Mouse (Mus musculus) forebrain, postnatal 0 days (tissue): Measurements from ENCODE around the gene Ubxn6. TPM values are rescaled to one million over a fixed set of nuclear protein-coding genes. Genes with fewer than 3 reads are reported as not detected.

Experiments
- ATAC-seq: fragments of 200-750 bp; cut with Nextera tagmentation; 2 replicates; pipeline ENCODE4 v1.8.0; 2017; ENCODE audit warnings: mild to moderate bottlenecking, moderate library complexity
- DNase-seq: peaks from one replicate; pipeline ENCODE4 v3.0.0-alpha.2; 2015
- H3K27ac ChIP-seq: fragments of 300-500 bp; sonication (generic); 2 replicates; pipeline ENCODE4 v1.5.1; 2014; ENCODE audit warnings: low read depth, mild to moderate bottlenecking, antibody characterized with exemption, low read length, moderate library complexity, mixed read lengths
- H3K27me3 ChIP-seq: fragments of 300-500 bp; sonication (generic); 2 replicates; pipeline ENCODE4 v1.6.1; 2014; ENCODE audit warnings: mild to moderate bottlenecking, low read length, mixed read lengths; ENCODE audit not compliant: insufficient read depth
- H3K36me3 ChIP-seq: fragments of 300-500 bp; sonication (generic); 2 replicates; pipeline ENCODE4 v1.6.1; 2014; ENCODE audit warnings: mild to moderate bottlenecking, moderate library complexity; ENCODE audit not compliant: insufficient read depth
- H3K4me1 ChIP-seq: fragments of 300-500 bp; sonication (generic); 2 replicates; pipeline ENCODE4 v1.6.1; 2014; ENCODE audit warnings: antibody characterized with exemption; ENCODE audit not compliant: insufficient read depth
- H3K4me2 ChIP-seq: fragments of 300-500 bp; sonication (generic); 2 replicates; pipeline ENCODE4 v1.6.1; 2014; ENCODE audit warnings: low read depth, mild to moderate bottlenecking, moderate library complexity
- H3K4me3 ChIP-seq: fragments of 300-500 bp; sonication (generic); 2 replicates; pipeline ENCODE4 v1.5.1; 2014; ENCODE audit warnings: low read depth, low read length, mixed read lengths
- H3K9ac ChIP-seq: fragments of 300-500 bp; sonication (generic); 2 replicates; pipeline ENCODE4 v1.6.1; 2014; ENCODE audit warnings: mild to moderate bottlenecking
- H3K9me3 ChIP-seq: fragments of 300-500 bp; sonication (generic); 2 replicates; pipeline ENCODE4 v1.6.1; 2016; ENCODE audit warnings: low read length
- CTCF ChIP-seq: sonication (generic); IDR thresholded peaks from 2 replicates; pipeline ENCODE4 v1.5.1; 2016; ENCODE audit warnings: antibody characterized with exemption, control low read depth, low read depth
- WGBS: fragments of 180-500 bp; shearing (Covaris S2); extraction: QIAGEN DNeasy Blood & Tissue Kit; methylation state at CpG from one replicate; pipeline ENCODE4 v1.1.7; 2014; 5-methylcytosine and 5-hydroxymethylcytosine counted together
- polyA plus RNA-seq: library from polyadenylated mRNA; unstranded; fragments of >200 nt; fragmentation: Nextera tagmentation; extraction: Ambion mirVana; gene quantifications from 2 replicates; pipeline ENCODE4 v1.2.1, GENCODE M21; 2015
- total RNA-seq: library from RNA; depleted of rRNA; stranded (reverse); fragments of >200 nt; gene quantifications from 2 replicates; pipeline ENCODE4 v1.2.3, GENCODE M21; 2014

Ubxn6 gene
- total and polyA plus RNA-seq, 2 experiments from 2014 or later: 88.1 to 90.3 TPM

DNA sequence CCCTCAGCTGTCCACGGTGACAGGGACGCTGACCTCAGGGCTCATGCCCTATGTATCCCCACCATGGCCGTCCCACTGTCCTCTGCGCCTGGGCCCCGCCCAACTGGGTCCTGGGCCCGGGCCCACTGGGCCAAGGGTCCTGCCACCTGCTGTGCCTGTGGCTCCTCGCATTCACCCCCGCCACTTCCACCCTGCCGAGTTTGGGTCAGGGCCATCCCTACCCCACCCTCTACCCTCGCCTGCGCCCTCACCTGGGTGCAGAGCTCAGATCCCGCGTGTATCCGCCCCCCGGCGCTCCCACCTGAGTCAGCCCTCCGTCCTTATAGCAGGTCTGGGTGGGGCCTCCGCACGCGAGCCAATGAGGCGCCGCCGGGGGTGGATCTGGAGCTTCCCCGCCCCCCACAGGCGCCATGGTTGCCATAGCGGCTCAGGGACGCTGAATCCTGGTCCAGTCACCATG lies 42.5 kb upstream of the Ubxn6 start, which contains the start of gene Plin5:
Gene Plin5 (minus strand): TSS at position 346 of the 460 bp plus-strand sequence.
- peak within 1 kb of the TSS; percentile 28 for H3K4me3 ChIP-seq
- peaks cover 4% of the 10 kb centered on the region; the same call in 1 of the 2 replicates for H3K9me3 ChIP-seq
- no peaks in the 10 kb centered on the region for H3K36me3 ChIP-seq
- ATAC-seq (peak; percentile 70), DNase-seq (peak; percentile 56)
- peak within 1 kb of the TSS; percentile 48 for H3K4me2 ChIP-seq
- H3K9ac ChIP-seq: 0 out of 2 replicates have a peak within 1 kb of the TSS, but pooled peaks have one; percentile 22
- no peaks in the 10 kb centered on the region for H3K4me1 ChIP-seq
- WGBS: 2% methylated on average over 27 of the region's 27 CpGs
- peaks cover 33% of the 10 kb centered on the region for H3K27me3 ChIP-seq
- TF ChIP-seq CTCF: no peak
- no peak within 1 kb of the TSS for H3K27ac ChIP-seq

- H3K9me3 ChIP-seq: no peaks in the 10 kb centered on the region
- no peaks in the 10 kb centered on the region for H3K4me1 ChIP-seq
- ATAC-seq (no peak), DNase-seq (no peak)
- WGBS: 78% methylated on average over 10 of the region's 10 CpGs
- H3K27me3 ChIP-seq: peaks cover 24% of the 10 kb centered on the region
- no peak overlapping the region for H3K9ac ChIP-seq
- TF ChIP-seq CTCF: no peak
- no peak overlapping the region for H3K27ac ChIP-seq
- no peak overlapping the region for H3K4me3 ChIP-seq
- H3K36me3 ChIP-seq: no peaks in the 10 kb centered on the region
- H3K4me2 ChIP-seq: no peak overlapping the region
Measured at GRCm38 (mm10) chr17:56116193-56116592, 41.4 kb upstream of the Ubxn6 start.

GRCm38 (mm10) chr17:56112743-56113142 lies 37.9 kb upstream of the Ubxn6 start:
- ATAC-seq (no peak), DNase-seq (no peak)
- 72% methylated on average over 3 of the region's 3 CpGs for WGBS
- Histone ChIP-seq H3K4me2 (no peak overlapping the region), H3K27ac (no peak overlapping the region), H3K9me3 (no peaks in the 10 kb centered on the region), H3K36me3 (peaks cover 4% of the 10 kb centered on the region; the same call in 1 of the 2 replicates), H3K27me3 (no peaks in the 10 kb centered on the region), H3K9ac (no peak overlapping the region), H3K4me1 (no peaks in the 10 kb centered on the region), H3K4me3 (no peak overlapping the region)
- no peak for TF ChIP-seq CTCF

- peak; percentile 80 for DNase-seq
- Histone ChIP-seq H3K9me3 (no peaks in the 10 kb centered on the region), H3K9ac (no peak overlapping the region), H3K27me3 (no peaks in the 10 kb centered on the region), H3K4me3 (no peak overlapping the region), H3K4me1 (no peaks in the 10 kb centered on the region), H3K27ac (no peak overlapping the region), H3K36me3 (peaks cover 4% of the 10 kb centered on the region; the same call in 1 of the 2 replicates), H3K4me2 (no peak overlapping the region)
- WGBS: 47% methylated on average over 5 of the region's 5 CpGs
- ATAC-seq: peak; percentile 51
- TF ChIP-seq CTCF: peak; percentile 90
Measured at GRCm38 (mm10) chr17:56111864-56112263, 37.0 kb upstream of the Ubxn6 start.

DNA sequence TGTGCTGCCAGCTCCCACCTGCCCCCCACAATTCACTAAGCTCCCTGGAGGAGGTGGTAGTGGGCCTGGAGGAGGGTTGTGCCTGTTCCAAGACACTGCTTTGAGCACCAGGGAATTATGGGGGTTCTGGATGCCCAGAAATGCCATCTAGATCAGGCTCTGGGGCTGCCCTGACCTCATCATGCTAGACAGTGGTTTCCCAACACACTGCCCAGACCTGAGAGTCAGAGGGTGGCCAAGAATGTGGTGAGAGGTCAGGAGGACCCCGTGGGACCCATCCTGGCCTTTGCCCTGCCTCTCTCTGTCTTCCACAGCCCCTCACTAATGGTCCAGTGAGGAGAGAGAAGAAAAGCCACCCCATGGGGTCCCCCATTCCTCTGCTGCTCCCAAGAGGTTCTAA lies 36.2 kb upstream of the Ubxn6 start:
- H3K36me3 ChIP-seq: peaks cover 4% of the 10 kb centered on the region; the same call in 1 of the 2 replicates
- H3K9me3 ChIP-seq: no peaks in the 10 kb centered on the region
- no peaks in the 10 kb centered on the region for H3K4me1 ChIP-seq
- DNase-seq (no peak), ATAC-seq (no peak)
- no peak overlapping the region for H3K27ac ChIP-seq
- 67% methylated on average over 1 of the region's 1 CpGs for WGBS
- H3K4me3 ChIP-seq: no peak overlapping the region
- no peak for TF ChIP-seq CTCF
- H3K9ac ChIP-seq: no peak overlapping the region
- no peaks in the 10 kb centered on the region for H3K27me3 ChIP-seq
- H3K4me2 ChIP-seq: no peak overlapping the region

DNA sequence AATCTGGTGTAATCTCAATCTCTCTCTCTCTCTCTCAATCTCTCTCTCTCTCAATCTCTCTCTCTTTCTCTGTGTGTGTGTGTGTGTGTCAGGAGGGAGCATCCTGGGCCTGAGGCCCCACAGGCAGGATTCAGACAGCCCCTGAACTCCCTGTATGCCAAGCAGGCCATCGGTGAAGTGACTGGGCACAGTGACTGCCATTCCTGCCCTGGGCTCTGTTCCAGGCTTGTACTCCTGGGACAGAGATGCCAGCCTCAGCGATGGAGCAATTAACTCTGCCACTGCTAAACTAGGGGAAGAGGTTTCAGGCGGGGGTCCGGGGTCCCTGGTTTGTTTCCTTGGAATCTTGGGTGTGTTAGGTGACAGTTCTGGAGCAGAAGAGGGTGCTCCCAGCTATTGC lies 35.7 kb upstream of the Ubxn6 start:
- Histone ChIP-seq H3K4me3 (no peak overlapping the region), H3K4me2 (no peak overlapping the region), H3K9ac (no peak overlapping the region), H3K4me1 (no peaks in the 10 kb centered on the region), H3K27me3 (no peaks in the 10 kb centered on the region), H3K36me3 (peaks cover 4% of the 10 kb centered on the region; the same call in 1 of the 2 replicates), H3K27ac (no peak overlapping the region), H3K9me3 (no peaks in the 10 kb centered on the region)
- ATAC-seq (no peak), DNase-seq (no peak)
- TF ChIP-seq CTCF: no peak
- 57% methylated on average over 4 of the region's 4 CpGs for WGBS

- no peak within 1 kb of the TSS for H3K27ac ChIP-seq
- no peak within 1 kb of the TSS for H3K4me2 ChIP-seq
- ATAC-seq: no peak
- no peak within 1 kb of the TSS for H3K9ac ChIP-seq
- peaks cover 4% of the 10 kb centered on the region; the same call in 1 of the 2 replicates for H3K36me3 ChIP-seq
- TF ChIP-seq CTCF: no peak
- 62% methylated on average over 10 of the region's 10 CpGs for WGBS
- no peak within 1 kb of the TSS for H3K4me3 ChIP-seq
- H3K27me3 ChIP-seq: no peaks in the 10 kb centered on the region
- no peak for DNase-seq
- H3K4me1 ChIP-seq: no peaks in the 10 kb centered on the region
- H3K9me3 ChIP-seq: no peaks in the 10 kb centered on the region
Measured at GRCm38 (mm10) chr17:56109219-56110051, 34.6 kb upstream of the Ubxn6 start, which contains the start of gene Plin4. Plin4 (minus strand) TSS chr17:56109803.
